Mouse (Mus musculus): ENCODE results near the gene Fam49a. TPM values are rescaled to one million over a fixed set of nuclear protein-coding genes. Genes with fewer than 3 reads are reported as not detected.

Gene Fam49a
- total RNA-seq, 1 experiment from 2014 or later: 16.5 TPM

DNA sequence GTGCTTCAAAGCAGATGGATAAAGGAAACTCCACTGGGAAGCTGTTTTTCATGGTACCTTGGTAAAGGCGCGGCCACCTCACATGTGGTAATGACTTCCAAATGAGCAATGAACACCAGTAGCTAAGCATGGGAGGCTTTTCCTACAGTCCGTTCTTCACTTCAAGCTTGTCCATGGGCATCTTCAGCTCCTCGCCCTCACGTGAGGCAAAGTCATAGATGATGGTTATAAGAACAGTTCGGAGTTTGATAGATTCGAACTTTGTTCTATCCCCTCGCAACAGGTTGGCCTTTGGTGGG is 159.6 kb downstream of the Fam49a start:
- no peak for ATAC-seq (replicated peaks; ENCODE audit: low read depth, poor library complexity, severe bottlenecking)

DNA sequence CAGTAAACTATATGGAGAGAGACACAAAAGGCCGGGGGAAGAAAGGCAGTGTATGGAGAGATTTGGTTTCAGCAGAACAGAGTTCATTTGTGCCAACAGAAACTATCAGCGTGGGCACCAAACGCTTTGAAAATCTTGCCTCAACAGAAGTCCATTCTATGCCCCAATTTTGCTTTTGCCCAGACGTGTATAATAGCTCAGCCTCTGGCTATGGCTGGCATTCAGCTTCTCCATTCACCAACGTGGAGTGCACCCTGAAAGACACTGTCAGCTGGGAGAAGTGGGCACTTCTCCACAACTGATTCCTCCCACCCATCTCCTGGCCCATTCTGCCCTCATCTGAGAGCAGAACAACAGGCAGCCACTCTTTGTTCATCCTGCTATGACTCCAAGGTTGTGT is 163.2 kb downstream of the Fam49a start:
- ATAC-seq (replicated peaks; ENCODE audit: low read depth, poor library complexity, severe bottlenecking): no peak

DNA sequence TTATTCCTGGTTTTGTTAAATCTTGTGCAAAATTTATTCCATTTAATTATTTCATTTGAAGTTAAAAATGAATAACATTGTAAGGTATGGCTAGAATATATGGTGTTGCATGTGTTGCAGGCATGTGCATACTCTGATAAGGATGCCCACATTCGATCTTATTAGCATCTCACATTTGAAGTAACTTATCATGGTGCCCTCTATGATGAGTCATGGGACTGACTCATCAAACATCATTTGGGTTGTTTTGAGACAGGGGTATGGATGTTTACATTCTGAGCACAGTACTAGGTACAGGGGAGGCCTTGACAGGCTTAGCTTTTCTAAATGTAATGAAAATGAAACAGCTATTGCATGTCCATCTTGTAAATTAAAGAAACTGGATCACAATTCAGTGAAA is 165.3 kb downstream of the Fam49a start:
- ATAC-seq (replicated peaks; ENCODE audit: low read depth, poor library complexity, severe bottlenecking): no peak

DNA sequence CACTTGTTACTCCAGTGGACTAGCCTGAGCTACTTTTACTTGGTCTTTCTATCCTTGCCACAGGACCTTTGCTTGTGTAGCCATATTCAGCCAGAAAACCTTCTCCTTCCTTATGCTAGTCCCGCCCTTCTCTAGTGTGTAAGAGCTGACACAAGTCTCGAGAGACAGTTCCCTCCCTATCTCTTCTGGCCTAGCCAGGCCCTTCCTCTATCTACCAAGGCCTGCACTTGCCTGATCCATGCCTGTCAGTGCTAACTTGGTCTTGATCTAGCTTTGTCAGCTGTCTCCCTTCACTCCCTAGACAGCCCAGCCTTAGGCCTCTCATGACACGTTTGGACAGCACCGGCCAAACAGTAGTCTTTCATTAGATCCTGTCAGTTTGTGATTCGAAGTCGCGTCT is 166.9 kb downstream of the Fam49a start:
- peak; percentile 85 for ATAC-seq (replicated peaks; ENCODE audit: low read depth, poor library complexity, severe bottlenecking)

Measured in common myeloid progenitor, adult 5-6 weeks (primary cell).